Mouse (Mus musculus) granulocyte monocyte progenitor cell, adult 5-6 weeks (primary cell): ENCODE measurements around the gene Angpt4. TPM values are rescaled to one million over a fixed set of nuclear protein-coding genes. Genes with fewer than 3 reads are reported as not detected.

Experiments
- ATAC-seq: replicated peaks from 2 replicates; pipeline ENCODE4 v1.8.0; 2016; ENCODE audit warnings: mild to moderate bottlenecking, moderate TSS enrichment, inconsistent platforms; ENCODE audit not compliant: poor library complexity, severe bottlenecking
- total RNA-seq, 2 experiments: library from RNA; stranded (forward) in 1 of 2; stranded (reverse) in 1 of 2; fragments of 200-712, 200-1000 nt in 1 of 2; fragments of >200 nt in 1 of 2; fragmentation: Nextera tagmentation in 1 of 2; gene quantifications; 2 replicates each; pipeline ENCODE4 v1.2.3; 2014 to 2017

The Angpt4 gene
- total RNA-seq, 2 experiments from 2014 or later: not detected

DNA sequence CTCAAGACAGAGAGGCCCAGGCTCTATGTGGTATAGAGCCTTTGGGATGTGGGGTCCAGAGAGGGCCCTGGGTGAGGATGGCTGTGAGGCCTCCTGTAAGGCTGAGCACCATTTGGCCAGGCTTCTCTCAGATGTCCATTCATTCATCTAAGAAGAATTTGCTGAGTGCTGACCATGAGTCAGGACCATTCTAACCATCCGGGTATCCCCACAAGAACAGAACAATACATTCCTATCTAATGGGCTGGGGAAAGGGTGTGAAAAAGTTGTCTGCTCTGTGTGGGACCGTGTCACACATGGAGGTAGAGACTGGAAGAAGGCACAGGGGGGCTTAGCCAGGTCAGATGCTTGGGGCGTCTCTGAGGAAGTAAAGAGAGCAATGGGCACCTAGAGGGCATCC lies 741 bp downstream of the Angpt4 start:
- no peak for ATAC-seq

DNA sequence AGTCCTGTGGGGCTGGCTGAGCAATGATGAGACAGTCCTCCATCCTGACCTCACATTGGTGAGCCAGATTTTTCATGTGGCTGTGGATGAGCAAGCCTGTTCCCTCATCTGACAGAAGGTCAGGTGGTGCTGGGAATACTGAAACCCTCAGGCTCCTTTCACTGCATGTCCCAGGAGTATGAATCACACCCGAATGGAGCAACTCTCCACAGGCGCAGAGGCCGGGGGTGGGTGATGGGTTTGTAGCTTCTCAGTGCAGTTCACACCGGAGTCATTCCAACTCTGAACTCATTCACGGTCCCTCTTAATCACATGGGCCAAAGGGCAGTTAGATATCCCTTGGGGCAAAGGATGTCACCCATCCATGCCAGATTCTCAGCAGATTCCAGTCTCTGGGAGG lies 3.1 kb downstream of the Angpt4 start:
- no peak for ATAC-seq

DNA sequence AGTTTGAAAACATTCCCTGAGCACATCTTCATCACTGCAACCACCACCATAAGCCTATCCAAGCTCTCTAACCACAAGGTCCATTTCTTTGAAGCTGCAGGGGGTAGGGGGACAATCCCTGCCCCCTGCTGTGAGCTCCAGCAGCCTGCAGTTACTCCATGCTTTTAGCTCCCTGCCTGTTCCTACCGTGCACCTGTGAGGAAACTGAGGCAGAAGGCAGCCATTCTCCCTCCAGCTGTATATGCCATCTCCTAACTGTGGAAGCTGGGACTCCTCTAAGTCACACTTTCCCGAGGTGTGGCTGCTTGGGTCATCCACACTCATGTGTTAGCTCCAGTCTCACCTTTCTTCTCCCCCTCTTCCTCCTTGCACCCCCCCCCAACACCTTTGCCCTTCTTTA lies 4.1 kb downstream of the Angpt4 start:
- no peak for ATAC-seq

GRCm38 (mm10) chr2:151916061-151916831 lies 5.2 kb downstream of the Angpt4 start:
- ATAC-seq: no peak

DNA sequence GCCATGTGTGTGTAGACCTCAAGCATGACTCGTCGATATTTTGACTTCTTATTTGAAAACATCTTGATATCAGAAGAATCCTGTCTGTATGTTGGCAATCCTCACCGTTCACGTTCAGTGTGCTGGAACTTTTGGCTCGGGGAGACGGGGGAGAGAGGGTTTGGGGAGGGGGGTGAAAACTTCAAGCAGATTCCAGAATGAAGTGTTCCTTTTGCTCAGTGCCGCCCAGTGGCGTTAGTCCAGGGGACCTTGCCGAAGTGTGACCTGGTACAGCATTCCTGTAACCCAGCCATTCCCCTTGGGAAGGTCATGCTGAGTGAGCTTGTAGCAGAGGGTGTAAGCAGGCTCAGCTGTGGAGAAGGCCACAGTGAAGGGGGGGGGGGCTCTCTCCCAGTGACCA lies 8.1 kb downstream of the Angpt4 start:
- no peak for ATAC-seq

DNA sequence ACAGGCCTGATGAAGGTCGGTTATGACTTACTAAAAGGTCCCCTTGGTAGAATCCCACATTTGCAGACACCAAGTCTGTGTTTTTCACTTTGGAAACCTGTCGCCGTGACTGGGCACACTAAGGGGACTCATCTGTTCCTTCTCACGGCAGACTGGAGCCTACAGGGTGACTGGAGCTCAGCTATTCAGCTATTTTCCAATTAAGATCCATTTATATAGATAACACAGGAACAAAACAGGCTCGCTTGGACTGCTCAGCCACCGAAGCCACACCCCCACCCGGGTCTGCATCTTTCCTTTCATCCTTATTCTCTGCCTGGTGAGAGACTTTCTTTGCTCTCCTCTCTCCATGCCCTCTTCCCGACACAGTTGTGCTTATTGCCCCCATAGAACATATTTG lies 10.1 kb downstream of the Angpt4 start:
- no peak for ATAC-seq

GRCm38 (mm10) chr2:151921596-151921995 lies 10.6 kb downstream of the Angpt4 start:
- no peak for ATAC-seq

- ATAC-seq: no peak
These were observed 13.3 kb downstream of the Angpt4 start for GRCm38 (mm10) chr2:151924276-151924675.

- no peak for ATAC-seq
These were observed 14.7 kb downstream of the Angpt4 start for GRCm38 (mm10) chr2:151925715-151926114.

DNA sequence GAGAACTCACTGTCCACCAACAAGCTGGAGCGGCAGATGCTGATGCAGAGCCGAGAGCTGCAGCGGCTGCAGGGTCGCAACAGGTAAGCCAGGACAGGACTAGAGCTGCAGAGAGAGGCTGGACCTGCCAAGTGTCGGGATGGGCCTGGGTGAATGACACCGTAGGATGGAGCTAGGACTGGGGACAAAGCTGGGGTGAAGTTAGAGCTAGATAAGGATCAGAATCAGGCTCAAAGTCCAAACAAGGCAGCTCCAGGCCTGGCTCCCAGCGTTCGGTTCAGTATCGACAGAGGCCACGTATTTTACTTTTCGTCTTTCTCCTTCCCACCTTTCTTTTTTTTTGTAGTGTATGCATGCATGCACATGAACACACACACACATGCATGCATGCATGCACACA lies 16.1 kb downstream of the Angpt4 start:
- no peak for ATAC-seq

DNA sequence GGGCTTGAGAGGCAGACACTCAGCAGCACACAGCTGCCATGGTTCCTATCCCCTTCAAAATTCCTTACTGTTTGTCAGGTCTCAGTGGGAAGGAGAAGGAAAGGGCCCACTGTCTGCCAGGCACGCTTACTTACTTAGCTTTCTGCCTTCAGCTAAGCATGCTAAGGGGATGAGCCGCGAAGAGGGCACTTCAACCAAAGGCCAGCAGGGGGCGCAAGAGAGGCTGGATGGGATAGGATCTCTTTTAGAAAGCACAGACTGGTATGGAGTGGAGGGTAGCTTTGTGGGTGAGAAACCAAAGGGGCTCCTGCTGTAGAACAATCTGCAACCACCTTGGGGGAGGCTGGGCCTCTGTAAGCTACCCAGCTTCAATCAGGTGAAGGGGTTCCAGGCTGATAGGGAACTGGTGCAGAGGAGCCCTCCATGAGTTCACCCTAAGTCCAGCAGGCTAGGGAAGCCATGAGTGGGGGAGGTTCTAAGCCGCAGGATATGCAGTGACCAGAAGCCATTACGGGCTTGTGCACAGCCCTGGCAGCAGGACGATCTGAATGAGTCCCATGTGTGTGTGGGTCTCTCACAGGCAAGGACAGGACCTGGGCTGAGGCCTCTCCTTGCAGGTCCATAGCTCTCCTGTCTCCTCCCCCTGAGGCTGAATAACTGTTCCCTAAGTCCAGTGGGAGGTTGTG lies 19.5 kb downstream of the Angpt4 start:
- peak; percentile 90 for ATAC-seq

DNA sequence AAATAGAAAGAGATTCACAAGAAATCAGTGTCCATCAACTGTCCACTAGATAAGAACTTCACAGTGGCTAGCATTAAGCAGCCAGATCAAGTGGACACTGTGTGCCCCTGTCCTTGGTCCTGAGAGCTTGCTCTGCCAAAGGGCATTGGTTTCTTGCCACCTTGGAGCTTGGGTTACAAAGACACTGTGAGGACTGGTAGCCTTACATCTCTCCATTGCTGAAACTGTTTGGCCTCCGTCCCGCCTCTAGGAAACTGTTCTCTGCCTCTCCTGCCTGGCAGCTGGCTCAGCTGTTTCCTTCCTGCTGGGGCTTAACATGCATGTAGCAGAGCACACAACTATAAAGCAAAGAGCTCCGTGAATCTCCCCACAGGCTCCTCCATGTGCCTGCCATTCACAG lies 26.9 kb downstream of the Angpt4 start:
- peak; percentile 28 for ATAC-seq

GRCm38 (mm10) chr2:151938780-151939200 lies 27.8 kb downstream of the Angpt4 start:
- no peak for ATAC-seq

DNA sequence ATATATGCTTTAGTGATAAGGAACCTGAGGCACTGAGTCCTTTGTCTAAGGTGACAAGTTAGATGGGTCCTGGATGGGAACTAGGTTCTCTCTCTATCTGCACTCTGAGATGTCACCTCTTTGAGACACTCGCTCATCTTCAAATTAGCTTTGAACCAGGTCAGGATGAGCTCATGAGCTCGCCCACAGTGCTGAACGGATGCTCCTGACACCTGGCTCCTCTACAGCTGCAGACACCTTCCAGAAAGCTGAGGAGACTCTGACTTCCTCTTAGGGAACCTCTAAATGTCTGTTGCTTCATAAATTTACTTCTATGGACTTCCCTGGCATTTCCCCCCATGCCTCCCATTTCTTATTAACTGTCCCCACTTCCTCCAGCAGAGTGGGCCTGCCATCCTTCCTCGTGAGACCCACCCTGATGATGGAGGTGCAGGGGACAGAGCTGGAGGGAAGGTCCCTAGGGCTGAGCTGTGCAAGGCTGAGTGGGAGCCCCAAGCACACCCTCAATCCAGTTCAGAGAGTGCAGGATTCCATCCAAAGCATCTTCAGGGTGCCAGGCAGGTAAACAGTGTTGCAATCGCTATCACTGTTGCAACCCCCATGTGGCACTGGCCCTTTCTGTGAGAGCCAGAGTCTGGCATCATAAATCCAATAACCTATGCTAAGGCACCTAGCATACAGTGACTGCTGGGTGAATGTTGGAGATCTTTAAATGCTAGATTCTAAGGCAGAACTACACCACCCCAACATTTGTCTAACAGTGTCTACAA lies 28.8 kb downstream of the Angpt4 start:
- ATAC-seq: no peak

DNA sequence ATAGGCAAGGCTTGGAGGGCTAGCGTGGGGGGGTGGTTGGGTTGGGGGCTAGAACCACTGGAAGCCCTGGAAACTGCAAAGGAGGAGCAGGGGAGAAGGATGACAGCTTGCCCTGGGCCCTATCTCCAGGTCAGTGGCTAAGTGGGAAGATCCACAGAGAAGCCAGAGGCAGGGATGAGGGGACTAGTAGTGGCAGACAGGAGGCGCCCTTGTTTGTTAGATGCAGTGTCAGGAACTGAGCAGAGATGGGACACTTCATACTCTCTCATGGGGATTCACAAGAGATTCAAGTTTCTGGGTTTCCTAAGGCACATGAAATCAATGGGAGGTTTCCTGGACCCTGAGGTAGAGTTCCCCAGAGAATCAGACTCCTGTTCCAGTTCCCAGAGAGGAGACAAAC lies 30.3 kb downstream of the Angpt4 start:
- ATAC-seq: peak; percentile 46

GRCm38 (mm10) chr2:151944106-151944505 lies 33.1 kb downstream of the Angpt4 start:
- no peak; the same call in 1 of the 2 replicates for ATAC-seq

- no peak for ATAC-seq
These were observed 36.6 kb downstream of the Angpt4 start for GRCm38 (mm10) chr2:151947617-151948016.

DNA sequence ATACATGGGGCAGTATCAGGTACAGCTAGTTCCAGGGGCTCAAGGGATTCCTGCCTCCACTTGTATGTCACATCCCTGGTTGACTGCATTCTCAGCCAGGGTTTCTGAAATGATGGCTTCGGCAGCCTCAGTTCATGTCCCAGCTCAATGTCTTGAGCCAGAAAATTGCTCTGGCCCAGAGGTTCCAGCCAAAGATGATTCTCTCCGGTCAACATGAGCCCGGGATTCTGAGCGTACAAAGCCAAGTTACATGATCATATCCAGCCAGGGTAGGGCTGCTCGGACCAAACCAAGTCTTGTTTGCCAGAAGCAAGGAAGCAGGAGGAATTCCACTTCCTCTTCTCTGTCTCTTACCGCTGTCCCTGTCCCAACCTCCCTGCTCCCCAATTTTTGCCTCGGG lies 37.3 kb downstream of the Angpt4 start:
- ATAC-seq: no peak

DNA sequence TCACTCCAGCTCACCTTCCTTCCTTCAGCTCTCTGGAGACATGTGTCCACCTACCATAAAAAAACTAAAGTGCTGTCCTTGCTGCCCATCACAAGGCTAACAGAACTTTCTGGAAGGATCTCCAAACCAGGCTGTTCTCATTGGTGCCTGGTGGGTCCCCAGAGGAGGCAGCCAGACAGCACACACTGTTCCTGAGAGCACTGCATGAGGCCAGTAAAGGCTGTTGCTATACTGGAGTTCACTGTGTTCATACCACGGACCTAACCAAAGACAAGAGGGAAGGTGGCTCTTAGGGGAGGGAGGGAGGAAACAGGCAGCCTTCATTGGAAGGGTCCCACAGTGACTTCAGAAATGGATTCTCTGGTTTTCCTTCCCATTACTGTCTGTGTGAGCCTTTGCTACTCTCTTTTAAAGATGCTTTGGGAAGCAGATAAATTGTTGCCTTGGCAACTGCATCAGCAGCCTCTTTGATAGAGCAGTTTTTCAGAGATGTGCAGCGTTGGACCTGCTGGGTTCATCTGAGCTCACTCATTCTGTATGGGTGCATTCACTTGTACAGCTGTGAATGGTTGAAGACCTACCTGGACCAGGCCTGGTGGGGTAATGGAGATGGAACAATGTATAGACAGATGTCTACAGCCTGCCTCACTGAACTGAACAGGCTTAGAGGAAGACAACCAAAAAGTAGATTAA lies 38.2 kb downstream of the Angpt4 start:
- no peak for ATAC-seq

GRCm38 (mm10) chr2:151953665-151954064 lies 42.7 kb downstream of the Angpt4 start:
- no peak for ATAC-seq
